Mouse (Mus musculus) Patski (cell line): ENCODE data around the gene Tec. TPM values are rescaled to one million over a fixed set of nuclear protein-coding genes. Genes with fewer than 3 reads are reported as not detected.

Experiments
- ATAC-seq: fragments of 100-300 bp; one replicate; pipeline ENCODE4 v1.8.0; 2021
- CTCF ChIA-PET: fragments of 350-600 bp; sonication (Branson Sonifier 250); formaldehyde crosslinking; loops from one replicate; lab custom pipeline; 2022; ENCODE audit warnings: inconsistent platforms; lab: Charles Lee
- POLR2A ChIA-PET: fragments of 350-600 bp; sonication (Branson Sonifier 250); formaldehyde crosslinking; loops from one replicate; lab custom pipeline; 2022; ENCODE audit warnings: antibody characterized with exemption, inconsistent platforms; lab: Charles Lee
- DNase-seq: peaks from one replicate; pipeline ENCODE4 v3.0.0-alpha.2; 2011; ENCODE audit warnings: low read depth, low spot score
- H3K27me3 ChIP-seq: fragments of 371-371 bp; one replicate; pipeline ENCODE4 v1.5.1; 2021
- CTCF ChIP-seq: fragments of 100-300 bp; IDR thresholded peaks from one replicate; pipeline ENCODE4 v1.5.1; 2021
- in situ Hi-C: fragments of 300-500 bp; cut with MboI; formaldehyde crosslinking; loops from 3 replicates; pipeline ENCODE4 v1.11.1; 2018; ENCODE audit warnings: low pct_unique_long_range_greater_than_20kb, mixed read lengths
- polyA plus RNA-seq: library from polyadenylated mRNA; unstranded; gene quantifications from one replicate; pipeline ENCODE4 v1.2.3, GENCODE M21; 2021

Gene Tec
- polyA plus RNA-seq, 1 experiment from 2014 or later, result 8.3 TPM

- ATAC-seq (no peak), DNase-seq (no peak)
- CTCF ChIA-PET, result no interaction called here
- POLR2A ChIA-PET, result no interaction called here
- TF ChIP-seq CTCF, result no peak
- H3K27me3 ChIP-seq, result no peaks in the 10 kb centered on the region
- in situ Hi-C loops, result no loop called here
Observed at GRCm38 (mm10) chr5:72845928-72846630, 22.2 kb downstream of the Tec start.

DNA sequence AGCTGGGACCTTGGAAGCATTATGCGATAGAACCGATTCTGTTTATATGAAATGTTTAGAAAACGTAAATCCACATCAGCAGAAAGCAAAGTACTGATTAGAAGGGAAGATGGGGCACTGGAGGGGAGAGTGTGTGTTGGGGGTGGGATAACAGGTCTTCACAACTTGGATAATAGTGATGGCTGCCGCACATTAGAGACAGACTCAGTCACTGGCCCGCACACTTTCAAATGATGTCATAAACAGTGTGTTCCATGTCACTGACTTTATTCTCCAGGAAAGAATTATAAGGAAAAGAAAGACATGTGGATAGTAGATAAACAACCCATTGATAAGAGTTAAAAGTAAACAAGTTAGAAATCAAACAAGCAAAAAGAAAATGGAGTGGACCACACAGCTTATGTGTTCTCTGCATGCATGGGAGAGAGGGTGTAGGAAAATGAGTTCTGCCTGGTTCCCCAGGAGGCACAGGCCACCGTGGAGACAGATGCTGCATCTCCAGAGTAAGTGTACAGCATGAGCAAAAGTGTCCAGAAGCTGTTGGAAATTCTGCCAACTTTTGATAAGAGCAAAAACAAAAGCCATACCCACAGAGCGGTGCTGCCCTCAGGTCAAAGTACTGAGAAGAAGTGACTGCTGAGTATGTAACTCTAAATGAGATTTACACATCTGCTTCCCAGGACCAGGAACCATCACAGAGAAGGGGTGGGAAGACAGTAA, 23.3 kb downstream of the Tec start:
- H3K27me3 ChIP-seq, result no peaks in the 10 kb centered on the region
- ATAC-seq (no peak), DNase-seq (no peak)
- ChIA-PET CTCF (interaction anchor here (1.7 kb wide), 1 partner anchor 8 kb away, joined by 4 read pairs; no protein-coding TSS in a partner anchor), POLR2A (no interaction called here)
- no peak for TF ChIP-seq CTCF
- in situ Hi-C loops, result no loop called here

- CTCF ChIA-PET, result interaction anchor here (1.7 kb wide), 1 partner anchor 9 kb away, joined by 4 read pairs; no protein-coding TSS in a partner anchor
- no peaks in the 10 kb centered on the region for H3K27me3 ChIP-seq
- in situ Hi-C loops, result no loop called here
- DNase-seq (no peak), ATAC-seq (no peak)
- POLR2A ChIA-PET, result no interaction called here
- no peak for TF ChIP-seq CTCF
Observed at GRCm38 (mm10) chr5:72844294-72844693, 24.0 kb downstream of the Tec start.

DNA sequence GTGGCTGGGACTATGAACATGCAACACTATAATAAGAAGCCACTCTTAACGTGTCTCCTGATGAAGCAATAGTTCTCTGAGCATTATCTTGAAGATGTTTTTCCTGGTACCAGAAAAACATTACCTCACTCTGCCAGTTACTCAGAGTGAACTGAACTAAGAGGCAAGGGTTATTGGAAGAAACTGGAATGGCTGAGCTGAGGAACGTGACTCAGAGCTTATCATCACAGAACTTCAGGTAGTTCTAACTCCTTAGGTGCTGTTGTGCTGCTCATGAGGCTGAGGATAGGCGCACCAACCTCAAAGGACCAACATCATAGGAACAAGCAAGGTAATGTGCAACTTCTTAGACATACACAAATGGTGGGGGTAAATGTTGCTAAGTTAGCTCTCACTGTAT, 28.6 kb downstream of the Tec start:
- DNase-seq (no peak), ATAC-seq (no peak)
- ChIA-PET POLR2A (interaction anchor here (0.6 kb wide), 1 partner anchor 449 kb away, joined by 4 read pairs; no protein-coding TSS in a partner anchor), CTCF (interaction anchor here (0.8 to 2.5 kb wide), 6 partner anchors 9 to 81 kb away, joined by 3 to 10 read pairs (median 4); no protein-coding TSS in a partner anchor)
- H3K27me3 ChIP-seq, result no peaks in the 10 kb centered on the region
- in situ Hi-C loops, result no loop called here
- no peak for TF ChIP-seq CTCF

DNA sequence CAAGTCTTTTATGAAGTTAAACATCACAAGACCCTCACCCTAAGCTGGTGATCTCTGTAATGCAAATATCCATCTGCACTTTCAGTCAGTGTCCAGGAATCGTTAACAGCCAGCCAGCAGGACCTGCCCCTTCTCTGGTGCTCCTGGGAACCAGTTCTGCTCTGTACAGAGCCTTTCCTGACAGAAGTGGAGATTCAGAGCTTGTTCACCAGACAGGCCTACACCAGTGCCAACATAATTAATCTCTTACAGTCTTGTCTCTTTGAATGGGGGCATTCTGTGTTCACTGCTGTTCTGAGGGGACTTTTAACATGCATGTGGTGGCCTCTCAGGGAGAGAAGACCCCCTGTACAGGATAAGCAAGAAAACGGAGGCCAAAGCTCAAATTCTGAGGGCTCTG, 29.3 kb downstream of the Tec start:
- in situ Hi-C loops, result no loop called here
- ChIA-PET POLR2A (no interaction called here), CTCF (interaction anchor here (0.8 to 2.5 kb wide), 5 partner anchors 11 to 81 kb away, joined by 3 to 10 read pairs (median 4); no protein-coding TSS in a partner anchor)
- TF ChIP-seq CTCF, result no peak
- DNase-seq (no peak), ATAC-seq (no peak)
- no peaks in the 10 kb centered on the region for H3K27me3 ChIP-seq

DNA sequence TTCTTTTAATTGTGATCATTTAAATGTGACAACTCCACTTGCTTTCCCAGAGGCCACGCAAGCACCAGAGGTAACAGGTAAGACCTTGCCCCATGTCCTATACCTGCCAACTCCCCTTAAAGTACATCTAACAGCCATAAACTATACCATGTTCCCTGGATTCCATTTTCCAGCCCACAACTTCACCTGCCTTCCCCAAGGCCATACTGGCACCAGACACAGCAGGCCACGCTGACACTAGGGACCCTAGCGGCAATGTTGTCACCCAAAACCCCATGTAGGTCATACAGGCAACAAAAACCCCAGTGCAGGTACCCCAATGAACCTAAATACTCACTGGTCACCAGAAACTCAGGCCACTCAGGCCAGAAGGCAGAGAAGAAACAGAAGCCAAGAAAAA, 32.6 kb downstream of the Tec start:
- in situ Hi-C loops, result no loop called here
- ChIA-PET CTCF (no interaction called here), POLR2A (no interaction called here)
- no peak for TF ChIP-seq CTCF
- DNase-seq (no peak), ATAC-seq (no peak)
- H3K27me3 ChIP-seq, result no peaks in the 10 kb centered on the region

GRCm38 (mm10) chr5:72832904-72833765, 35.1 kb downstream of the Tec start:
- POLR2A ChIA-PET, result no interaction called here
- DNase-seq, result no peak
- CTCF ChIA-PET, result interaction anchor here (1.0 kb wide), 1 partner anchor 9 kb away, joined by 4 read pairs; no protein-coding TSS in a partner anchor
- in situ Hi-C loops, result no loop called here
- no peaks in the 10 kb centered on the region for H3K27me3 ChIP-seq
- TF ChIP-seq CTCF, result no peak
- ATAC-seq, result no peak

DNA sequence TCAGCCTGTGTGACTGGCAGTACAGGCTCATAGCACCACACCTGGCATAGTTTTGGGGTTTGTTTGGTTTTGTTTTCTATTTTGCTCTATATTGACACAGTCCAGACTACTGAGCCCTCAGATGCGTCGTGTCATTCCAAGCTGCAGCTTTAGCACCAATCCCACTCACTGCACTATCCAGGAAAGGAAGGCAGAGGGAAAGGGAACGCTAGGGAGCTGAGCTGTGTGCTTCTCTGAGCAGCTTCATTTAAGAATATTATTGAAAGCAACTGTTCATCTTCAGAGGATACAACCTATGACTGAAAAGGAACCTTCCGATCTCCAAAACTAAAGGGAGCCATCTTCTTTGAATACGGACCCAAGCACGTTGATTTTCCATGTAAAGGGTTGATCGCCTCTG, 36.1 kb downstream of the Tec start:
- in situ Hi-C loops, result no loop called here
- DNase-seq (no peak), ATAC-seq (no peak)
- ChIA-PET CTCF (interaction anchor here (0.9 to 4.7 kb wide), 3 partner anchors 8 to 32 kb away, joined by 3 to 15 read pairs (median 4); no protein-coding TSS in a partner anchor), POLR2A (no interaction called here)
- TF ChIP-seq CTCF, result no peak
- no peaks in the 10 kb centered on the region for H3K27me3 ChIP-seq

GRCm38 (mm10) chr5:72830988-72831610, 37.2 kb downstream of the Tec start:
- ChIA-PET POLR2A (no interaction called here), CTCF (interaction anchor here (1.3 to 4.7 kb wide), 2 partner anchors 9 to 14 kb away, joined by 3 to 15 read pairs; no protein-coding TSS in a partner anchor)
- TF ChIP-seq CTCF, result no peak
- in situ Hi-C loops, result no loop called here
- ATAC-seq (no peak), DNase-seq (no peak)
- H3K27me3 ChIP-seq, result no peaks in the 10 kb centered on the region
